Mouse (Mus musculus): ENCODE measurements around the gene Nlrp6. TPM values are rescaled to one million over a fixed set of nuclear protein-coding genes. Genes with fewer than 3 reads are reported as not detected.
A peak's percentile ranks its signal among the peaks of the same experiment; 100 is the strongest.

Gene Nlrp6
- total and polyA plus RNA-seq, 2 experiments from 2014 or later: 1.00 to 1.3 TPM

- Histone ChIP-seq H3K27ac (ENCODE audit: low read depth, low read length) (no peak overlapping the region), H3K36me3 (ENCODE audit: insufficient read depth) (no peaks in the 10 kb centered on the region), H3K27me3 (ENCODE audit: insufficient read depth, low read length) (peaks cover 53% of the 10 kb centered on the region), H3K4me1 (ENCODE audit: insufficient read depth) (no peaks in the 10 kb centered on the region), H3K4me2 (ENCODE audit: low read depth) (peak overlapping the region; percentile 99), H3K9ac (peak overlapping the region; percentile 40), H3K9me3 (ENCODE audit: low read length) (no peaks in the 10 kb centered on the region), H3K4me3 (ENCODE audit: low read depth, low read length) (peak overlapping the region; percentile 45)
- ATAC-seq: peak; percentile 55
- peak; percentile 51 for DNase-seq
- under 1% methylated on average over 49 of the region's 49 CpGs for WGBS
- 0 out of 2 replicates have a peak, but pooled peaks have one; percentile 9 for TF ChIP-seq CTCF (IDR thresholded peaks at IDR 0.05; ENCODE audit: low read depth)
These were observed 1.8 kb downstream of the Nlrp6 start for GRCm38 (mm10) chr7:140922398-140923069.

GRCm38 (mm10) chr7:140923070-140923775, 2.5 kb downstream of the Nlrp6 start:
- H3K9ac ChIP-seq: peak overlapping the region; percentile 40
- peak overlapping the region; percentile 99 for H3K4me2 ChIP-seq (ENCODE audit: low read depth)
- ATAC-seq (peak; percentile 61; the same call in 1 of the 2 replicates), DNase-seq (no peak)
- peak overlapping the region; percentile 45 for H3K4me3 ChIP-seq (ENCODE audit: low read depth, low read length)
- no peaks in the 10 kb centered on the region for H3K36me3 ChIP-seq (ENCODE audit: insufficient read depth)
- peaks cover 51% of the 10 kb centered on the region for H3K27me3 ChIP-seq (ENCODE audit: insufficient read depth, low read length)
- 20% methylated on average over 30 of the region's 30 CpGs for WGBS
- H3K9me3 ChIP-seq (ENCODE audit: low read length): no peaks in the 10 kb centered on the region
- H3K4me1 ChIP-seq (ENCODE audit: insufficient read depth): no peaks in the 10 kb centered on the region
- no peak overlapping the region for H3K27ac ChIP-seq (ENCODE audit: low read depth, low read length)
- TF ChIP-seq CTCF (IDR thresholded peaks at IDR 0.05; ENCODE audit: low read depth): no peak

DNA sequence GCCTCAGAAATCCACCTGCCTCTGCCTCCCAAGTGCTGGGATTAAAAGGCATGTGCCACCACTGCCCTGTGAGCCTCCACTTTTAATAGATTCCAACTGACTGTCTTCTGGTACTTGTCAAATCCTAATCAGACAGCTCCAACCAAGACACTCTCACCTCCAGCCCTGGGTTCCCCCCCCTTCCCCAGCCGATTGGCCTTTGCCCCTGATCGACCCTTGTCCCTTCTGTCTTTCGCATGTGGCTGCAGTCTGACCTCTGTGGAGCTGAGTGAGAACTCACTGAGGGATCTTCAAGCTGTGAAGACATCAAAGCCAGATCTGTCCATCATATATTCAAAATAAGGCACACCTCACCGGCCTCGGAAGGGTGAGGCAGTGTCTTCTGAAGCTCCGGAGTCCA, 6.5 kb downstream of the Nlrp6 start:
- no peak for TF ChIP-seq CTCF (IDR thresholded peaks at IDR 0.05; ENCODE audit: low read depth)
- Histone ChIP-seq H3K4me1 (ENCODE audit: insufficient read depth) (no peaks in the 10 kb centered on the region), H3K27me3 (ENCODE audit: insufficient read depth, low read length) (peaks cover 21% of the 10 kb centered on the region), H3K4me2 (ENCODE audit: low read depth) (no peak overlapping the region), H3K9me3 (ENCODE audit: low read length) (no peaks in the 10 kb centered on the region), H3K27ac (ENCODE audit: low read depth, low read length) (no peak overlapping the region), H3K4me3 (ENCODE audit: low read depth, low read length) (no peak overlapping the region), H3K9ac (no peak overlapping the region), H3K36me3 (ENCODE audit: insufficient read depth) (no peaks in the 10 kb centered on the region)
- ATAC-seq: no peak
- WGBS: 91% methylated on average over 6 of the region's 6 CpGs
- no peak for DNase-seq

GRCm38 (mm10) chr7:140938436-140938835, 17.7 kb downstream of the Nlrp6 start:
- no peak overlapping the region for H3K27ac ChIP-seq (ENCODE audit: low read depth, low read length)
- 45% methylated on average over 3 of the region's 3 CpGs for WGBS

DNA sequence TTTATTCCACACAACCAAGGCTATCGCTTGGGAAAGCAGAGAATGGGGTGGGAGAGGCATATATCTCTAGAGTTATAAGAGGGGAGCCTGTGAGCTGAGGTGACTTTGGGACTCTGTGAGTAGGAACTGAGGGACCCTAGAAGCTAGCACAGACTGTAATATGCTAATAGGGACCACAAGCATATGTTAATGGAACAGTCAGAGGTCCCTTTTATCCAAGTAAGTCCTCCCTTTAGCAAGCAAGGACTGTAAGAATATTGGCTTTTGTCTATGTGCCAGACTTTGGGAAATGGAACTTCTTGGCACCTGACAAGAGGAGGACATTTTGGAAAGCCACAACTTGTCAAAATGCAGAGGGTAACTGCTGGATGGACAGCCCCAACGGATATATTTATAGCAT, 18.2 kb downstream of the Nlrp6 start:
- ATAC-seq (no peak), DNase-seq (no peak)
- Histone ChIP-seq H3K4me1 (ENCODE audit: insufficient read depth) (no peaks in the 10 kb centered on the region; the same call in 1 of the 2 replicates), H3K9me3 (ENCODE audit: low read length) (no peaks in the 10 kb centered on the region), H3K36me3 (ENCODE audit: insufficient read depth) (no peaks in the 10 kb centered on the region), H3K4me2 (ENCODE audit: low read depth) (no peak overlapping the region), H3K9ac (no peak overlapping the region), H3K4me3 (ENCODE audit: low read depth, low read length) (no peak overlapping the region), H3K27ac (ENCODE audit: low read depth, low read length) (no peak overlapping the region), H3K27me3 (ENCODE audit: insufficient read depth, low read length) (no peaks in the 10 kb centered on the region)
- WGBS: 26% methylated on average over 2 of the region's 2 CpGs
- no peak for TF ChIP-seq CTCF (IDR thresholded peaks at IDR 0.05; ENCODE audit: low read depth)

More at GRCm38 (mm10) chr7:140938436-140938835, 17.7 kb downstream of the Nlrp6 start:
- Histone ChIP-seq H3K4me2 (ENCODE audit: low read depth) (no peak overlapping the region), H3K27me3 (ENCODE audit: insufficient read depth, low read length) (no peaks in the 10 kb centered on the region), H3K4me3 (ENCODE audit: low read depth, low read length) (no peak overlapping the region), H3K4me1 (ENCODE audit: insufficient read depth) (no peaks in the 10 kb centered on the region; the same call in 1 of the 2 replicates), H3K36me3 (ENCODE audit: insufficient read depth) (no peaks in the 10 kb centered on the region), H3K9me3 (ENCODE audit: low read length) (no peaks in the 10 kb centered on the region), H3K9ac (no peak overlapping the region)
- peak; percentile 23; the same call in 1 of the 2 replicates for TF ChIP-seq CTCF (IDR thresholded peaks at IDR 0.05; ENCODE audit: low read depth)
- DNase-seq: no peak
- ATAC-seq: no peak

DNA sequence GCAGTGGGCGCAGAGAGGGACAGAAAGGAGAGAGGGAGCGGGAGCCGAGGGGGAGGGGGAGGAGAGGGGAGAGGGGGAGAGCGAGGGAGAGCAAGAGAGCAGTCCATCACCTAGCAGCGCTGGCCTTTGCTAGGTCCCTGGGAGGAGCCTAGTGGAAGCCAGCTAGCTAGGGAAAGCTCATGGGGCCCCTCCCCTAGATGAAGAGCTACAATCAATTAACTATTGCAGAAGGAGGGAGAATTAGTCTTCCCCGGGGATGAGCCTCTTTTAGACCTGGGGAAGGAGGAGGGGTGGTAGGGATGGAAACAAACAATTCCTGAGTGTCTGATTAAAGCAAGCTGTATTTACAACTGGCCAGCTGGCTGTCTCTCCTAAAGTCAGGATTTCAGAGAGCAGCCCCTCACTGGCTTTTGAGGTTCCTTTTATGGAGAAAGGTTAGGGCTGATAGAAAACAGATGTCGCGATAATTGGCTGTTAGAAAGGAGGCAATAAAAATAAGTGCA, 19.0 kb downstream of the Nlrp6 start:
- Histone ChIP-seq H3K4me2 (ENCODE audit: low read depth) (no peak overlapping the region), H3K36me3 (ENCODE audit: insufficient read depth) (no peaks in the 10 kb centered on the region), H3K9ac (no peak overlapping the region), H3K4me3 (ENCODE audit: low read depth, low read length) (no peak overlapping the region), H3K27ac (ENCODE audit: low read depth, low read length) (no peak overlapping the region), H3K27me3 (ENCODE audit: insufficient read depth, low read length) (no peaks in the 10 kb centered on the region), H3K4me1 (ENCODE audit: insufficient read depth) (no peaks in the 10 kb centered on the region; the same call in 1 of the 2 replicates), H3K9me3 (ENCODE audit: low read length) (no peaks in the 10 kb centered on the region)
- no peak for DNase-seq
- no peak for TF ChIP-seq CTCF (IDR thresholded peaks at IDR 0.05; ENCODE audit: low read depth)
- no peak for ATAC-seq
- WGBS: 15% methylated on average over 6 of the region's 8 CpGs

All from forebrain, postnatal 0 days (tissue).